ENCODE assay signal across 12 mouse cellular contexts in genomic region chr7:144415795-144416194, GRCm38 (mm10). TPM values are rescaled to one million over a fixed set of nuclear protein-coding genes. Genes with fewer than 3 reads are reported as not detected.
A peak's percentile ranks its signal among the peaks of the same experiment; 100 is the strongest.
DNase-seq lines count a peak whose midpoint lies in the region; ATAC-seq and TF ChIP-seq lines count a peak whose summit lies in the region.
"Had no signal": no experiment of that assay in that cellular context is flagged by ENCODE, and none has a peak within 500 bp of the region (broad histone marks: within the 10 kb centered on the region; RNA-seq: fewer than 3 reads in every experiment).

No protein-coding gene starts in this region.

- H3K9ac ChIP-seq in midbrain, postnatal 0 days (replicated peaks; ENCODE audit: low read length, poor library complexity, severe bottlenecking) = no peak overlapping the region
- no peak overlapping the region for H3K9ac ChIP-seq in midbrain, embryonic 13.5 days (replicated peaks)
- H3K9ac ChIP-seq: limb, embryonic 12.5 days had no signal

- 0 out of 2 replicates have a peak, but pooled peaks cover 8% of the 10 kb centered on the region for H3K36me3 ChIP-seq in midbrain, postnatal 0 days (ENCODE audit: insufficient read depth, low read length)
- peaks cover 22% of the 10 kb centered on the region for H3K36me3 ChIP-seq in midbrain, embryonic 13.5 days
- H3K36me3 ChIP-seq: G1E; limb, embryonic 12.5 days had no signal

- peak overlapping the region; percentile 26; the same call in 1 of the 2 replicates for H3K27ac ChIP-seq in midbrain, postnatal 0 days (ENCODE audit: low read depth, low read length)
- no peak overlapping the region for H3K27ac ChIP-seq in midbrain, embryonic 13.5 days
- H3K27ac ChIP-seq: limb, embryonic 12.5 days had no signal

- no peak for DNase-seq in frontal cortex, postnatal 10 days (ENCODE audit: low spot score in 2 of 2)
- DNase-seq in midbrain, postnatal 0 days (ENCODE audit: low spot score) = peak; percentile 44
- peak; percentile 39 for DNase-seq in adrenal gland, postnatal 10 days
- DNase-seq in lung, postnatal 36 days = peak; percentile 30
- no peak for DNase-seq in urinary bladder, adult 2 months (ENCODE audit: low spot score)
- no peak for DNase-seq in yolk sac, embryonic 10.5 days (ENCODE audit: low spot score)
- DNase-seq: cerebellum, adult 8-10 months had no signal

- H3K4me2 ChIP-seq in midbrain, postnatal 0 days (ENCODE audit: low read depth, low read length, poor library complexity, severe bottlenecking) = no peak overlapping the region
- H3K4me2 ChIP-seq in midbrain, embryonic 13.5 days (replicated peaks) = no peak overlapping the region
- H3K4me2 ChIP-seq: limb, embryonic 12.5 days had no signal

- ATAC-seq in frontal cortex, adult (ENCODE audit: low TSS enrichment) = 0 out of 2 replicates have a peak, but pooled peaks have one; percentile 7
- no peak for ATAC-seq in midbrain, postnatal 0 days (ENCODE audit: low FRiP score)
- ATAC-seq in midbrain, embryonic 13.5 days = no peak
- ATAC-seq: hindbrain, embryonic 16.5 days had no signal

- 80% methylated on average over 4 of the region's 4 CpGs for WGBS in midbrain, postnatal 0 days
- 82% methylated on average over 4 of the region's 4 CpGs for WGBS in midbrain, embryonic 13.5 days

- H3K4me3 ChIP-seq in midbrain, postnatal 0 days (ENCODE audit: low read depth, low read length) = no peak overlapping the region
- no peak overlapping the region for H3K4me3 ChIP-seq in midbrain, embryonic 13.5 days (replicated peaks)
- H3K4me3 ChIP-seq: limb, embryonic 12.5 days had no signal

- peak; percentile 57 for TF ChIP-seq CTCF in midbrain, postnatal 0 days (IDR thresholded peaks at IDR 0.05)

- H3K4me1 ChIP-seq in midbrain, postnatal 0 days (ENCODE audit: insufficient read depth, low read length) = peaks cover 8% of the 10 kb centered on the region; the same call in 1 of the 2 replicates
- peaks cover 47% of the 10 kb centered on the region for H3K4me1 ChIP-seq in midbrain, embryonic 13.5 days (replicated peaks)

- no peaks in the 10 kb centered on the region for H3K27me3 ChIP-seq in midbrain, postnatal 0 days (ENCODE audit: insufficient read depth, low read length)
- no peaks in the 10 kb centered on the region for H3K27me3 ChIP-seq in midbrain, embryonic 13.5 days
- H3K27me3 ChIP-seq: limb, embryonic 12.5 days had no signal

- no peaks in the 10 kb centered on the region for H3K9me3 ChIP-seq in midbrain, postnatal 0 days (ENCODE audit: low read length)
- H3K9me3 ChIP-seq in midbrain, embryonic 13.5 days = no peaks in the 10 kb centered on the region
- H3K9me3 ChIP-seq: G1E; limb, embryonic 12.5 days had no signal

RNA-seq across cellular contexts. Expression of gene Cttn, which starts 55.0 kb away (rescaled TPM):
- 131 and 150 TPM in 2 replicates for total RNA-seq in midbrain, postnatal 0 days (2014; rRNA removed)
- 162 and 165 TPM in 2 replicates for polyA plus RNA-seq in midbrain, postnatal 0 days (2015; fragmentation: Nextera tagmentation; extraction: Ambion mirVana)
- polyA plus RNA-seq in midbrain, embryonic 13.5 days (2015; fragmentation: Nextera tagmentation; extraction: Ambion mirVana) = 194 and 201 TPM in 2 replicates
- total RNA-seq in adrenal gland, postnatal 10 days (2021) = 100 to 1,000 TPM; 105 to 109 TPM
- polyA plus RNA-seq in urinary bladder, adult 2 months (2012; rRNA removed) = 219 and 245 TPM in 2 replicates

Comparison
In these comparisons a context has a peak if more than half of its experiments do, and no peak if none do; other contexts are left out.
1. DNase-seq: peak in midbrain, postnatal 0 days (single experiment), adrenal gland, postnatal 10 days (single experiment) and lung, postnatal 36 days (single experiment); none in frontal cortex, postnatal 10 days (0 of 2), urinary bladder, adult 2 months (single experiment) and yolk sac, embryonic 10.5 days (single experiment).